Mouse (Mus musculus): ENCODE results near the gene Arf3.

Arf3 gene

DNA sequence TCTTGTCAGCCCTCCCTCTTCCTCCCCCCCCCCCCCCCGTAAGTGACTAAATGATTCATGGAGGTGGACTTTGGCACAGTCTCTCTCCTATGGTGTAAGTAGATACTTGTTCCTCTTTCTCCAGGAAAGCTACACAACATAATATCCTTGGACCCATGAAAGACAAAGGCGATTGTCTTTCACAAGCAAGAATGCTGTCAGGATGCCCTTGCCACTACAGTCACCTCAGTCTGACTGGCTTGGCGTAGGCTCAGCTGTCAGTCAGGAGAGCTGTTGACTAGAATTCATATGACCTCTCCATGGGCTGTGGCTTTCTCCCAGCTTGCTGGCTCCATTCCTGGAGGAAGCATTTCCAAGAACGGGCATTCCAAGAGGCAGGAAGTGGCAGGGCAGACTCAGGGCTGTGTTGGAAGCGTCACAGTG, 48.8 kb downstream of the Arf3 start:
- peak; percentile 66 for DNase-seq

DNA sequence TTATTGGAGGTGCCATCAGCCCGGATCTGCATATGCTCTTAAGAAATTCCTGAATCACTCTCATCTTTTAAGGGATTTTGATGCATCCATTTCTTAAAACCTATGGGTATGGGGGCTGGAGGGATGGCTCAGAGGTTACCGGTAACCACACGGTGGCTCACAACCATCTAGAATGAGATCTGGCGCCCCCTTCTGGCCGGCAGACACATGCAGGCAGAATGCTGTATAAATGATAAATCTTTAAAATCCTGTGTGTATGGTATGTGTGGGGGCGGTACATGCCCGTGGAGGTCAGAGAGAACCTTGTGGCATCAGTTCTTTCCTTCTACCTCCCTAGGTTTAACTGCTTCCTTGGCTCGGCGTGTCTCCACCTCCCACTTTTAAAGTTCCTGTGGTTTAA, 52.6 kb downstream of the Arf3 start:
- DNase-seq: peak; percentile 81

DNA sequence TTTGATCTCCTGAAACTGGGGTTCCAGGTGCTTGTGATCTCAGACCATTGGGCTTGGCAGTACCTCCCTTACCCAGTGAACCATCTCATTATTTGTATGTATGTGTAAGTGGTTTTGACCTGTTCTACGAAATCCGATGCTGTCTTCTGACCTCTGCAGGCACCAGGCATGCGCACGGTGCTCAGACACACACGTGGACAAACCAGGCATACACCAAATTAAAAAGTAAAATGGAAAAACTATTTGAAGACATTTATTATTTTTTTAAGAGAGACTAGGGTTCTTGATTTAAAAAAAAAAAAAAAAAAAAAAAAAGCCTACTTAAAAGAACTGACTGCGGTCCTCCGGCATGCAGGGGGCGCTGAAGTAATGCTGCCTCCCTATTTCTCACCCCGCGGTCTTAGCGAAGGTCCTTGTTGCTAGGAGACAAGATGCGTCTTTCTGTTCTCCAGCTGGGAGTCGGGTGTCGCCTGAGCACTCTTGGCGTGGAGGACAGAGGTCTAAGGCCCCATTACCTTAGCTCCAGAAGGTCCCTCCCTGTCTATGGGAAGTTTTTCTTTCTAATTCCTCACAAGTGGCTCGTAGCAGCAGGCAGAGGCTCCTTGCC, 55.1 kb downstream of the Arf3 start, which contains the start of gene Ccdc65:
Gene Ccdc65 (plus strand): TSS at position 442 of the 607 bp plus-strand sequence.
- peak; percentile 88 for DNase-seq

DNA sequence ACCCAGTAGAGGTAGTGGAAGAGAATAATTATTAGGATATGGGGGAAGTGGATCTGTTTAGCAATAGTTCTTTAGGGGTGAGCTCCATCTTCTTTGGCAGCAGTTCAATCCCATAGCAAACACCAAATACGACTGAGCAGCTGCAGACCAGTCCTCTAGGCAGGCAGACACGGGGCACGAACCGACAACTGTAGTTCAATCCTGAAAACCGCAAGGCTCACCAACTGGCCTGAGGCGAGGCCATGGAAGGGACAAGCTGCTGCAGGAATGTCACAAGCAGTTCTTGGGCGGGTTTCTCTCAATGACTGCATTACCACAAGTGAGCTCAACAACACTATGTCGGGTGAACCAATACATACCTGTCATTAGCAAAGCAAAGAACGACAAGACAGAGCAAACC, 58.7 kb downstream of the Arf3 start:
- no peak for DNase-seq

DNA sequence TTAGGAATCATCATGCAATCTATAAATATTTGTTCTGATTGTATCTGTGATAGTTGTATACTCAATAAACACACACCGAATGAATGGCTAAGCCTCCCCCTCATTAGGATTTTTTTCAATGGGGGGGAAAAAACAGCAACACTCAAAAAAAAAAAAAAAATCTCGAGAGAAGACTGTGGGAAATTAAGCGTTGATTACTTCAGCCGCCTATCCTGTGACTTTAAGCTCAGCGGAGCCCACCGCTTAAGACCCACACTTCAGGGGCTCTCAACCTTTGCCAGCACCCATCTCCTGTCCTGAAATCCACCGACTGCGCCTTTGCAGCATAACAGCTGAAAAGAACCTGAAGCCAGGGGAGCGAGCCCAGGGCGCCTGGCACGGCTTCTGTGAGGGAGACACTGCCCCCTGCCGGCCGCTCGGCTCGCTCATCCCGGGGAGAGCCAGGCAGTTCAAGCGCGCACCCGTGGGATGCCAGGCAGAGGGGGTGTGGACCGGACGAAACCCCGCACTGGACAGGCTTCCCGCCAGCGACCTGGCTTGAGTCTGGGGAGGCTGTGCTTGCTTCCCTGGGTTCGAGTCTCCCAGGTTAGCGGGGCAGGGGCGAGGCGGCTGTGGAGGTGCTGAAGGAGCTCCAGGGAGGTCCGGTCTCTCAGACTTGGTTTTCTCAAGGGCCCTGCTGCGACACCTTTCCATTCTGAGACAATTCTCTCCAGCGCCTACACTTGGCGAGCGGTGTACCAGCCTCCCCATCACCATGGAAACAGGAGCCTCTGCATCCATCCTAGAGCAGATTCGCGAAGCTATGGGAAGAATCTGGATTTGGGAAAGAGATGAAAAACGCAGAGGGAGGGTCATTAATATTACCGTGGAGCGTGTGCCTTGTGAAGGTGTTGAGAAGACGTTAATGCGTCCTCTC, 63.6 kb downstream of the Arf3 start:
- peak; percentile 92 for DNase-seq

DNA sequence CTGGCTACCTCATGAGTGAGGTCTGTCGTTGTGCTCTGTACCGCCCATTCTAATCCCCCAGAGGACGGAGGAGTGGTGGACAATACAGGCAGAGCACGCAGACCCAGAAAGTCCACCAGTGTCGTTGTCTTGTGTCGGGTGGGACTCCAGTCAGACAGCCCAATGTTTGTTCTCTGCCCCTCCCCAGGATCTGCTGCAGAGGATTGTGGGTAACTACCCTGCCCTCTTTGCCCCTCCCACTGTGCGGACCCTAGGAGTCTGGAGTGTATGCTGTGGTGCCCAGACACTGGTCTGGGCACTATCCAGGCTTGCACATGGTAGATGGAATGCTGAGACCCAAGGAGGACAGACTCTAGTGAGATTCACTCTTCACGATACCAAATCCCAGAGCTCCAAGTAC, 66.8 kb downstream of the Arf3 start:
- DNase-seq: no peak

DNA sequence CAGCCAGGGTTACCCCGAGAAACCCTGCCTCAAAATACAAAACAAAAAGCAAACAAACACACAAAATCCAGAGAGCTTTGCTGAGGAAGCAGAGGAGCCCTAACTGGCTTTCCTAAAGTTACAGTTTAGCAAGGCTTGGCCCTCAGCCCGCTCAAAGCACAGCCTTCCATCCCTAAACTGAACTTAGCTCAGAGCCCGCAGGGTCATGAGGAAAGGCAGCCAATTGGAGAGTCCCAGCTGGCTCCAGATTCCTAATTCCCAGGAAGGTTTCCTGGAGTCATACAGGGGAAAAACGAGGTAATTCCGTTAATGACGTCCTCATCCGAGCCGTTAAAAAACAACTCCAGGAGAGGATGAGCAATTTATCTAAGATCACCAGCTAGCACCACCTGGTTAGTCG, 67.3 kb downstream of the Arf3 start:
- DNase-seq: peak; percentile 47

DNA sequence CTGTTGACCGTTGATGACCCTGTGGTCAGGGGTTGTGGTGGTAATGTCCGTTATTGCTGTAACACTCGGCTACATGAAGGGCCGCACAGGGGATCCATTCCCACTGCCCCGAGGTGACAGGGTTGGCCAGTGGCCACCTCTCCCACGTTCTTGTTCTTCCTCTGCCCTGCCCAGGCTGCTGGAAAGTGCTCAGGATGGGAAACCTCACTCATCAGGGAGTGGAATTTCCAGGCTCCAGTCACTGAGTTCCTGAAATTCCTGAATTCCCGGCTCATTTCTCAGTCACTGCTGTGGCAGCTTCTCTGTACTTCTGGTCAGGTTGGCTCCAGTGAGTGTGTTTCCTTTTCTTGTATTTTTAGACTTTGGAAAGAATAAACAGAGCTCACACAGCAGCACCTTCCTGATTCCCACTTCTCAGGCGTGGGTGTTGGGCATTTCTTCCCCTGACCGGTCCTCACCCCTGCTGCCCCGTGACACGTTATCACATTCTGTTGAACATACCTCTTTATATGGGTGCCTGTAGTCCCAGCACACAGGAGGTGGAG, 70.8 kb downstream of the Arf3 start:
- DNase-seq: peak; percentile 60

DNA sequence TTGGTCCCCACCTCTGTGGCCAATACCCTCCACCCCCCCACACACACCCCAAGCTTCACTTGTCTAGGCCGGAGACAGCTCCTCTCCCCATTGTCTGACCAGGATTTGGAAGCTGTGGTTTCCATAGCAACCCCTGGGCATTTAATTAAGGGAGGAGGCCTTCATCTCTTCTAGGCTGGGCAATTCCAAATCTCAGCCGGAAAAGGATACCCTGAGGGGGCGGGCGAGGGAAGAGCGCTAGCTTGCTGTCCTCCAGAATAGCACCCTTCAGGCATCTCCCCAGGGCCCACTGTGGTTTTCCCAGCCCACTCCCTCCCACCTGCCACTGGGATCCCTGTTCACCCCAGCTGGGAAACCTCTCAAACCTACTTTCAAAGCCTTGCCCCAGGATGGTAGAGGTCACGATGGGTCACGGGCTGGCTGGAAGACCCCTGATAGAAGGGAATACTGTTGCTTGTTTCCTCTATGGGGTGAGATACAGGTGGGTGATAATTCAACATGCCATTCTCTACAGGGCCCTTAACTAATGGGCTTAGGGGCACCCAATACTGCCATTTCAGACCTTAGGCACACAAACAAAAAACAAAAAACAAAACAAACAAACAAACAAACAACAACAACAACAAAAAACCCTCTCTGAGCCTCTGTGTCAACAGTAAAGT, 71.4 kb downstream of the Arf3 start:
- DNase-seq: no peak

DNA sequence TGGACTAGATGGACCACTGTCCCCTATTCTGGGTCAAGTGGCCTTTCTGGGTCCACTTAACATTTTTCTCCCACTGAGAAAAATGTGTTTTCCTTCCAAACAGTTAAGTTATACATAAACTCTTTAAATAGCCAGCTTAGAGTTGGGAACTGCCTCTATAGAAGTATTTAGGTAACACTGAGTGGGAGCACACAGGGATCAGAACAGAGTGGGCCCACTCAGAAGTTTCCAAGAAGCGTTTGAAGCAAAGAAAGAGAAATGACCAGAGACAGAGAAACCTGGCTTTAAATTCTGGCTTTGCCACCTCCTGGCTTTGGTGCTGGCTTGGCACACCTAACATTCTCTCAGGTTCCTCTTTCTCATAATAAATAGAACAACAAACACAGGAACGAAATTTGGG, 73.3 kb downstream of the Arf3 start:
- no peak for DNase-seq

Data from lung, postnatal 14 days (tissue).